Mouse (Mus musculus) mouse trophoblast stem cell (cell line): ENCODE data around the gene Camta2.

Experiments used
- in situ Hi-C, 2 experiments: fragments of 300-500 bp; cut with MseI, MboI; formaldehyde crosslinking; loops; 2 replicates in 1 of 2; 3 replicates in 1 of 2; pipeline ENCODE4 v1.15.1; 2025

Camta2 gene

GRCm38 (mm10) chr11:70648512-70648911, 39.4 kb downstream of the Camta2 start:
- in situ Hi-C loops: no loop called here

DNA sequence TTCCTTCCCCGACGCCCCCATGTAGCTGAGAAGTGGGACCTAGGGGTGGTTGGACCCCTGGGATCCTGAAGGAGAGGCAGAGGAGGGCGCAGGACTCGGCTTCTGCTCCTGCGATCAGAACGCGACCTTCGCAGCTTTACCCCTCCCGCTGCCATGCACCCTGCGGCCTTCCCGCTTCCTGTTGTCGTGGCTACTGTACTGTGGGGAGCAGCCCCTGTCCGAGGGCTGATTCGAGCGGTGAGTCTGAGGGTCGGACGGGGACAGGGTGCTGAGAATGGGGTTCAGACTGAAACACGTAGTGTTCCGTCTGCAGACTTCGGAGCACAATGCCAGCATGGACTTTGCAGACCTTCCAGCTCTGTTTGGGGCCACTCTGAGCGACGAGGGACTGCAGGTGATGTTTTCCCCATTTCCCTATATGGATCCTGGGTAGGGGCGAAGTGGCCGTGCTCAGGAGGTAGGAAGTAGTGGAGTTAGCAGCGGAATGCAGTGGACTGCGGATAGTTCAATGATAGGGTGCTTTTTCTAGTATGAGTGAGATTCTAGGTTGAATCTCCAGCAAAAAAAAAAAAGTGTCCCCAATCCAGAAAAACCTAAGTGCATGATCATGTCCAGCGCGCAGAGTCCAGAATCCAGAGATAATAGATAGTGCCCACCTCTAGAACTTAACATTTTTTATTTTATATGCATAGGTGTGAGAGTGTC, 40.0 kb downstream of the Camta2 start:
- in situ Hi-C loops: no loop called here

GRCm38 (mm10) chr11:70646691-70647650, 40.9 kb downstream of the Camta2 start, which contains the start of the genes Rnf167 and Slc25a11:
Gene Rnf167, plus strand, starts transcription at chr11:70647235.
Gene Slc25a11, minus strand, starts transcription at chr11:70647479.
- in situ Hi-C loops: no loop called here

DNA sequence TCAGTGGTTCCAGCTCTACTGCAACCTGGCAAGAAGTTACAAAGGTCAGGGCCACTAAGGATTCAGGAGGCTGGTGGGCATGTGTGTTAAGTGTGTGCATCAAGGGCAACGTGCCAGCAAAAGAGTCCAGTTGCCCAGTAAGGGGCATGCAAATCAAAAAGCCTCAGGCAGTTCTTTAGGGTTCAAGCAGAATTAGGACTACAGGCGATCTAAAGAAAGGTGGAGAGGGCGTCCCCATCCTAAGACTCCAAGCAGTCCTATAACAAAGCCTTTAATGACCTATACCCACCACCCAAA, 41.7 kb downstream of the Camta2 start:
- in situ Hi-C loops: no loop called here

DNA sequence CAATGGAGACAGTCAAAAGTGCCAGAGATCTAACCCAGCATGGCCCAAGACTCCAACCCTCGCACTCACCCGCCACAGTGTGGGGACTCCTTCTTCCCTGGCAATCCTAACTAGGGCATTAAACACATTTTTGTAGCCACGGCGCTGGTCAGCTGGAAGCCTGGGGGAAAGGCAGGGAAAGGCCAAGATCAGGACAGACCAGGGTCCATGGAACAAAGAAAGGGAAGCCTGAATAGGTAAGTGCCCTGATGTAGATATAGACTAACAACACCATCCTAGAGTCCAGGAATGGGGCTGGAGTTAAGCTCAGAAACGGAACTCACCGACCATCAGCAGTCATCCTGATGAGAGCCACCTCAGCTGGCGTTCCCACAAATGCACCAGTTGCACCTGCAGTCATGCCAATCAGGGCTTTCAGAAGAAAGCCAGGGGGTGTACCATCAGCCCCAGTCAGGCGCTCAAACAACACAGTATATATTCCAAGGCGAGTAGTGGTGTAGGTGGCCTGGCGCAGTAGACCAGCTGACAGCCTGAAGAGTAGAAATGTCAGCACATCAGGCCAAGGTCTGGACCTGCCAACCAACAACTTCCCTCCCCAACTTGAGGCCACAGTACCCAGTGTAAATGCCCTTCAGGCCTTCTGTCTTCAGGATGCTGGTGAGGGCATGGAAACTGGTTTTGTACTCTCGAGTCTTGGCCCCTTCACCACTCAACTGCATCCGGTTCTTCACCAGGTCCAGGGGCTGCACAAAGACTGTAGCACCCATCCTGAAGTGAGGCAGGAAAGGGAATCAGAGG, 42.2 kb downstream of the Camta2 start:
- in situ Hi-C loops: no loop called here

GRCm38 (mm10) chr11:70644564-70645103, 43.3 kb downstream of the Camta2 start:
- in situ Hi-C loops: no loop called here

- in situ Hi-C loops: no loop called here
These were observed 44.9 kb downstream of the Camta2 start for GRCm38 (mm10) chr11:70643051-70643450.

DNA sequence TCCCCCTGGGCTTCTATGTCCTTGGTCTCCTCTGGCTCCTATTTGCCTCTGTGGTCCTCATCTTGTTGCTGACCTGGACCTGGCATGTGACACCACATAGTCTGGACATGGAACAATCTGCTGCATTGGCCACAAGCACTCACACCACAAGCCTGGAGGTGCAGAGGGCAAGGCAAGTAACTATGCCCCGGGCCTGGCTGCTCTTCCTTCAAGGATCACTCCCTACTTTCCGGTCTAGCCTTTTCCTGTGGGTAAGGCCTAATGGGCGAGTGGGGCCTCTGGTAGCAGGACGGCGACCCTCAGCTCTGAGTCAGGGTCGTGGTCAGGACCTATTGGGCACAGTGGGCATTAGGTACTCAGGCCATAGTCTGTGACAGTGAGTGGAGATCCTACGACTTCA, 46.7 kb downstream of the Camta2 start:
- in situ Hi-C loops: no loop called here

DNA sequence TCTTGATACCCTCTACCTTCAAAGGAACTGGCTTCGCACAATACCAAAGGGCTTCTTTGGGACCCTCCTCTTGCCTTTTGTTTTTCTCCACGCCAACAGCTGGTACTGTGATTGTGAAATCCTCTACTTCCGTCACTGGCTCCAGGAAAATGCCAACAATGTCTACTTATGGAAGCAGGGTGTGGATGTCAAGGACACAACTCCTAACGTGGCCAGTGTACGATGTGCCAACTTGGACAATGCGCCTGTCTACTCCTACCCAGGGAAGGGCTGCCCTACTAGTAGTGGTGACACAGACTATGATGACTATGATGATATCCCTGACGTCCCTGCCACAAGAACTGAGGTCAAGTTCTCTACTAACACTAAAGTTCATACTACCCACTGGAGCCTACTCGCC, 47.9 kb downstream of the Camta2 start:
- in situ Hi-C loops: no loop called here

GRCm38 (mm10) chr11:70638714-70639278, 49.1 kb downstream of the Camta2 start, which contains the start of gene Gp1ba:
Gene Gp1ba, plus strand, starts transcription at chr11:70639122.
- in situ Hi-C loops: no loop called here

- in situ Hi-C loops: no loop called here
These were observed 49.6 kb downstream of the Camta2 start for GRCm38 (mm10) chr11:70638293-70638692.

- in situ Hi-C loops: no loop called here
These were observed 50.1 kb downstream of the Camta2 start for GRCm38 (mm10) chr11:70637764-70638163.

- in situ Hi-C loops: no loop called here
These were observed 52.3 kb downstream of the Camta2 start for GRCm38 (mm10) chr11:70635601-70636000.

- in situ Hi-C loops: no loop called here
These were observed 57.8 kb downstream of the Camta2 start for GRCm38 (mm10) chr11:70630129-70630528.

DNA sequence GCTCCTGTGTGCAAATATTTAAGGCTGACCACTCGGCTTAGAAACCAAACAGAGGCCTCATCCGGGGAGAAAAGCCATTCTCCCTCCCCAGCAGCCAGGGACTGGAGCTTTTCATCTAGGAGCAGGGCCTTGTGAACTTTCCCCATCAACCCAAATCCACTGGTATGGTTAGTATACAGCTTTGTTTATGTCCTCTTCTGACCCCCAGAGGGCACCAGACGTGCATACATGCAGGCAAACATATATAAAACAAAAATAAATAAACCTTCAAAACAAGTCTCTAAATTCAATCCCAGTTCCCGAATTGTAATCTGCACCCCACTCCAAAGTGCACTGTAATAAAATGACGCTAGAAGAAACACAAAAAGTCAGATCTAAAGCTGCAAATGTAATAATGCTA, 58.3 kb downstream of the Camta2 start:
- in situ Hi-C loops: loop anchor here in 1 of 2 experiments (5.0 to 10.0 kb wide), 2 partner anchors 115 to 128 kb away; partner anchors contain the start of genes Gltpd2 and Vmo1

DNA sequence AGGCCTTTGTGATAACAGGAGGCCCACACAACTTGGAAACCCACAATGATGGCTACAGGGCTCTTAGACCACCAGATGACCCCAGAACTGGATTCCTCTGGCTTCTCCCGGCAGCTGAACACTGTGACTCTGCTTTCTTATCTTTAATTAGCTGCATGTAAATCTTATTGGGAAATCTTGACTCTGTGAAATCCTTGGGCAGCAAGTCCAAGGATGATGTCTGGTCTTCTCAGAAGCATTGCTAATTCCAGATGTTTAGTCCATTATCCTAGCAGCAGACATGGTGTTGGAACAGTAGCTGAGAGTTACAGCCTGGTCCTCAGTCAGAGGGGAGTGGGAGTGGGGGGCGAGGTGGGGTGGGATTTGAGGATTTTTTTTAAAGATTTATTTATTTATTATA, 59.5 kb downstream of the Camta2 start:
- in situ Hi-C loops: loop anchor here in 1 of 2 experiments (5.0 to 10.0 kb wide), 2 partner anchors 114 to 129 kb away; partner anchors contain the start of genes Gltpd2 and Vmo1

DNA sequence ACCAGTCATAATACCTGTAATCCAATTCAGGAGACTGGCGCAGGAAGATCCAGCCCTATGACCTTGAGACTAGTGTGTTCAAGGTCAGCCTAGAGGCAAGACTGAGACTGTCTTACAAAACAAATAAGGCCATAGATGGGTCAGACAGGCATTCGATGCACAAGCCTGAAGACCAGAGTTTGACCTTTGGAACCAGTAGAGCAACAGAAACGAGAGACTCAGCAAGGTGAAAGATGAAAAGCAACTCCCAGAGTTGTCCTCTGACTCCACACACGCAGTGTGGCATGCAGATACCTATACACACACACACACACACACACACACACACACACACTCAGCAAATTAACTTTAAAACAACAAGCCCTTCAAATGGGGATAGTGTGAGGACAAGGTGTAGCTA, 61.0 kb downstream of the Camta2 start:
- in situ Hi-C loops: loop anchor here in 1 of 2 experiments (5.0 to 10.0 kb wide), 2 partner anchors 112 to 130 kb away; partner anchors contain the start of genes Gltpd2 and Vmo1

GRCm38 (mm10) chr11:70625473-70625872, 62.4 kb downstream of the Camta2 start:
- in situ Hi-C loops: loop anchor here in 1 of 2 experiments (5.0 to 10.0 kb wide), 2 partner anchors 111 to 132 kb away; partner anchors contain the start of genes Gltpd2 and Vmo1

- in situ Hi-C loops: loop anchor here in 1 of 2 experiments (10.0 kb wide), 1 partner anchor 108 kb away; the partner anchor contains the start of genes Gltpd2 and Vmo1
These were observed 64.7 kb downstream of the Camta2 start for GRCm38 (mm10) chr11:70623053-70623742.
